Mouse (Mus musculus): ENCODE data around the gene Ing2.

Gene Ing2

GRCm38 (mm10) chr8:47674777-47675710 is at the start of gene Ing2:
Gene Ing2 (minus strand): TSS chr8:47675556.
- DNase-seq (ENCODE audit: inconsistent ontology term): peak; percentile 100

- no peak for DNase-seq (ENCODE audit: inconsistent ontology term)
Observed at GRCm38 (mm10) chr8:47721609-47722008, 46.3 kb upstream of the Ing2 start.

- DNase-seq (ENCODE audit: inconsistent ontology term): no peak
Observed at GRCm38 (mm10) chr8:47718641-47719040, 43.3 kb upstream of the Ing2 start.

- peak; percentile 99 for DNase-seq (ENCODE audit: inconsistent ontology term)
Observed at GRCm38 (mm10) chr8:47713761-47714745, 38.7 kb upstream of the Ing2 start, which contains the start of gene Cdkn2aip. Gene Cdkn2aip (minus strand): TSS chr8:47713932.

GRCm38 (mm10) chr8:47713171-47713663 is 37.9 kb upstream of the Ing2 start:
- peak; percentile 70 for DNase-seq (ENCODE audit: inconsistent ontology term)

- DNase-seq (ENCODE audit: inconsistent ontology term): no peak
Observed at GRCm38 (mm10) chr8:47708106-47708505, 32.8 kb upstream of the Ing2 start.

- DNase-seq (ENCODE audit: inconsistent ontology term): no peak
Observed at GRCm38 (mm10) chr8:47706746-47707145, 31.4 kb upstream of the Ing2 start.

- DNase-seq (ENCODE audit: inconsistent ontology term): no peak
Observed at GRCm38 (mm10) chr8:47702333-47702732, 27.0 kb upstream of the Ing2 start.

GRCm38 (mm10) chr8:47697696-47698095 is 22.3 kb upstream of the Ing2 start:
- DNase-seq (ENCODE audit: inconsistent ontology term): no peak

GRCm38 (mm10) chr8:47695431-47696105 is 20.2 kb upstream of the Ing2 start:
- DNase-seq (ENCODE audit: inconsistent ontology term): no peak

GRCm38 (mm10) chr8:47693119-47693518 is 17.8 kb upstream of the Ing2 start:
- peak; percentile 56 for DNase-seq (ENCODE audit: inconsistent ontology term)

GRCm38 (mm10) chr8:47691831-47692230 is 16.5 kb upstream of the Ing2 start:
- DNase-seq (ENCODE audit: inconsistent ontology term): no peak

- no peak for DNase-seq (ENCODE audit: inconsistent ontology term)
Observed at GRCm38 (mm10) chr8:47691303-47691702, 15.9 kb upstream of the Ing2 start.

- DNase-seq (ENCODE audit: inconsistent ontology term): peak; percentile 36
Observed at GRCm38 (mm10) chr8:47690674-47691078, 15.3 kb upstream of the Ing2 start.

GRCm38 (mm10) chr8:47689704-47690326 is 14.5 kb upstream of the Ing2 start:
- no peak for DNase-seq (ENCODE audit: inconsistent ontology term)

- no peak for DNase-seq (ENCODE audit: inconsistent ontology term)
Observed at GRCm38 (mm10) chr8:47684441-47684840, 9.1 kb upstream of the Ing2 start.

- DNase-seq (ENCODE audit: inconsistent ontology term): no peak
Observed at GRCm38 (mm10) chr8:47683994-47684393, 8.6 kb upstream of the Ing2 start.

GRCm38 (mm10) chr8:47680306-47680705 is 5.0 kb upstream of the Ing2 start:
- DNase-seq (ENCODE audit: inconsistent ontology term): no peak

- no peak for DNase-seq (ENCODE audit: inconsistent ontology term)
Observed at GRCm38 (mm10) chr8:47679603-47680002, 4.2 kb upstream of the Ing2 start.

- DNase-seq (ENCODE audit: inconsistent ontology term): no peak
Observed at GRCm38 (mm10) chr8:47676631-47677030, 1.3 kb upstream of the Ing2 start.

GRCm38 (mm10) chr8:47676224-47676623 is 868 bp upstream of the Ing2 start:
- DNase-seq (ENCODE audit: inconsistent ontology term): no peak
